Mouse (Mus musculus): ENCODE results near the gene Gp6. TPM values are rescaled to one million over a fixed set of nuclear protein-coding genes. Genes with fewer than 3 reads are reported as not detected.

The Gp6 gene
- not detected in 2 replicates for polyA plus RNA-seq (2012; rRNA removed; ENCODE audit: low replicate concordance)

DNA sequence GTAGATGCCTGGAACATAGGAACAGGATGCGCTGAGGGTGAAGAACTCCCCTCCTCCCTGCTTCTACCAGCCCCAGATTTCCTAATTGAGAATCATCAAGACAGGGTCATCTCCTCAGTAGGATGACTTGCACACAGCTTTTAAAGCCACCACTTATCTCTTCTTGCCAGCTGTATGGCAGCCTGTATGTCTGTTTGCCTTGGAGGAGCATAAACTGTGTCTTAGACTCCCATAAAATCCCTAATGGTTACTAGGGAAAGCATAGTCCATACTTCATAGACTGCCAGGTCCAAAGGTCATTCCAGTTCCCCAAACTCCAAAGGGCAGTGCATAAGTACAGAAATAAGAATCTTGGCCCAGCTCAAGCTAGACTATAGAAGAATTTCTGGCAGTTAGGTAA, at the start of gene Gp6:
Gp6 (minus strand) TSS at position 15 of the 400 bp plus-strand sequence.

DNA sequence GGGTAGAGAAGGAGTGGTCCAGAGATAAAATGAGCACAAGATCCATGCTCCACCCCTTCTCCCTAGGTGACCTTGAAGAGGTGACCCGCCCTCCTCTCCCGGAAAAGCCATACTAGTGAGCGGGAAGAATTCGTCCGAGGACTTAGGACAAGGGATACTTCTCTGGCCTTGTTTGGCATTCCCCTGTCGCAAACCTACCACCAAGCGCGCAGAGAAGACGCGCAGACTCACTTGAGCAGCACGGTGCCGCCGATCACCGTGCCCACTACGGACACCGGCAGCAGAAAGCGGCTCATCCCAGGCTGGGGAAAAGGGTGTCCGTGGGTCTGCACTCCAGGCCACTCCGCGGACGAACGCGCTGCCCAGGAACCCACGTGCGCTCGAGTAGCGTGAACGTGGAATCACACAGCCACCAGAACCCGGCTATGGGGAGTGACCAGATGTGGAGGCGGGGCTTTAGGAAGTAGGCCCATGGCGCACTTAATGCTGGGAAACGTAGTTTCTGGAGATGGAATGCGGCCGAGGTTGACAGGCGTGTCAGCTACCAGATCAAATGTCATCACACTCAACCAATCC, 47.8 kb upstream of the Gp6 start, which contains the start of gene Rdh13:
Rdh13 (minus strand) TSS at position 434 of the 576 bp plus-strand sequence.

DNA sequence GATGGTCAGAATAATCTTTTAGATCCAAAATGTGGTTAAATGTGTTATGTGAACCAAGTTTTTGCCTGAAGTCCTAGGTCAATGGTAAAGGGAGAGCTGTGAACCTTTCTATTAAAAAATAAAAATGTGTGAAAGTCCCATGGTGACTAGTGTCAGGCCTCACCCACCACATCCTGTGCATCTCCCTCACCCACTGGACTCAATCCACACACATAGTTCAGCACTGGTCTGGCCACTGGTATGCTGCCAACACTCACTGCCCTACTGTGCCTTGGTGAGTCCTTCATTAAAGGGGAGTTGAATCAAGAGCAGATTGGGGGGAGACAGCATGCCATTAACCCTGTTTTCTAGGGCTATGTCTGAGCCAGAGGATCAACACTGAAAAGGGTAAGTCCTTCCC, 60.0 kb downstream of the Gp6 start, which contains the start of gene Ncr1:
Ncr1 (plus strand) TSS at position 216 of the 400 bp plus-strand sequence.

Other genes starting within 250 kb of the Gp6 start
- 6.5 and 13.3 TPM in 2 replicates for gene Leng9, start 247.4 kb downstream of the Gp6 start, polyA plus RNA-seq (2012; rRNA removed; ENCODE audit: low replicate concordance)
- 38.8 and 101 TPM in 2 replicates for gene Cdc42ep5, start 232.9 kb downstream of the Gp6 start, polyA plus RNA-seq (2012; rRNA removed; ENCODE audit: low replicate concordance)
- gene Lilra5, start 160.0 kb downstream of the Gp6 start, polyA plus RNA-seq (2012; rRNA removed; ENCODE audit: low replicate concordance): 0.56 and 0.57 TPM in 2 replicates
- gene Ncr1, start 60.0 kb downstream of the Gp6 start, polyA plus RNA-seq (2012; rRNA removed; ENCODE audit: low replicate concordance): 1.1 and 1.8 TPM in 2 replicates
- gene Rdh13, start 47.9 kb upstream of the Gp6 start, polyA plus RNA-seq (2012; rRNA removed; ENCODE audit: low replicate concordance): 13.7 and 19.8 TPM in 2 replicates
- gene Eps8l1, start 62.9 kb upstream of the Gp6 start, polyA plus RNA-seq (2012; rRNA removed; ENCODE audit: low replicate concordance): 15.5 and 16.5 TPM in 2 replicates
- 48.9 and 90.4 TPM in 2 replicates for gene Ppp1r12c, start 103.9 kb upstream of the Gp6 start, polyA plus RNA-seq (2012; rRNA removed; ENCODE audit: low replicate concordance)
- 0.20 and 1.3 TPM in 2 replicates for gene Tnnt1, start 118.6 kb upstream of the Gp6 start, polyA plus RNA-seq (2012; rRNA removed; ENCODE audit: low replicate concordance)
- 6.1 and 8.4 TPM in 2 replicates for gene Tnni3, start 126.5 kb upstream of the Gp6 start, polyA plus RNA-seq (2012; rRNA removed; ENCODE audit: low replicate concordance)
- 9.0 and 14.9 TPM in 2 replicates for gene Dnaaf3, start 134.7 kb upstream of the Gp6 start, polyA plus RNA-seq (2012; rRNA removed; ENCODE audit: low replicate concordance)
- 0.10 and 0.62 TPM in 2 replicates for gene Syt5, start 149.8 kb upstream of the Gp6 start, polyA plus RNA-seq (2012; rRNA removed; ENCODE audit: low replicate concordance)
- gene Ptprh, start 206.3 kb upstream of the Gp6 start, polyA plus RNA-seq (2012; rRNA removed; ENCODE audit: low replicate concordance): 0.06 TPM in 1 of 2 replicates, not detected in the other
- 14.9 and 19.6 TPM in 2 replicates for gene Tmem86b, start 233.7 kb upstream of the Gp6 start, polyA plus RNA-seq (2012; rRNA removed; ENCODE audit: low replicate concordance)